Mouse (Mus musculus): ENCODE measurements around the gene Tmem79. TPM values are rescaled to one million over a fixed set of nuclear protein-coding genes. Genes with fewer than 3 reads are reported as not detected.
"Not testable (repeated sequence)": the region's sequence is repeated elsewhere in the genome, so short reads cannot be mapped to it uniquely, and the experiment has no call there.

Tmem79 gene
- polyA plus RNA-seq, 1 experiment from 2014 or later, result 41.3 TPM

GRCm38 (mm10) chr3:88281141-88281916, 54.6 kb downstream of the Tmem79 start:
- not testable (repeated sequence) for H3K4me1 ChIP-seq (ENCODE audit: control insufficient read depth, insufficient read depth, low read length); H3K27ac ChIP-seq (ENCODE audit: low read length); H3K36me3 ChIP-seq (ENCODE audit: control insufficient read depth, insufficient read depth, low read length); H3K9me3 ChIP-seq (replicated peaks; ENCODE audit: control insufficient read depth, low read length); H3K4me2 ChIP-seq (ENCODE audit: low read depth, low read length); H3K27me3 ChIP-seq (ENCODE audit: control insufficient read depth, insufficient read depth, low read length); H3K9ac ChIP-seq (ENCODE audit: low read length); ATAC-seq (ENCODE audit: insufficient read depth, low FRiP score); H3K4me3 ChIP-seq (replicated peaks; ENCODE audit: low read length)
- WGBS, result 67% methylated on average over 11 of the region's 11 CpGs

DNA sequence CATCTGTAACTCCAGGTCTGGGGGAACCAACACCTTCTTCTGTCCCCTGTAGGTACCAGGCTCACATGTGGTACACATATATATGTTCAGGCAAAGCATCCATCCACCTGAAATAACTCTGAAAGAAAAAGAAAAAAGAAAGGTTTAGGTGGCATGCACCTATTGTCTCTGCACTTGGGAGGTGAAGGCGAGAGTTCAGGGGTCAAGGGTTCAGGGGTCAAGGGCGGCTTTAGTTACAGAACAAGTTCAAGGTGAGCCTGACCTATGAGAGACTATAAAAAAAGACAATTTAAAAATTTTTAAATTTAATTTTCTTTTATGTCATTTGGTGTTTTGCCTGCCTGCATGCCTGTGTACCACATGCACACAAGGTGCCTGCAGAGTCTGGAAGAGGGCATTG, 55.9 kb downstream of the Tmem79 start:
- no peaks in the 10 kb centered on the region for H3K4me1 ChIP-seq (ENCODE audit: control insufficient read depth, insufficient read depth, low read length)
- no peaks in the 10 kb centered on the region for H3K36me3 ChIP-seq (ENCODE audit: control insufficient read depth, insufficient read depth, low read length)
- no peaks in the 10 kb centered on the region for H3K27me3 ChIP-seq (ENCODE audit: control insufficient read depth, insufficient read depth, low read length)
- H3K4me2 ChIP-seq (ENCODE audit: low read depth, low read length), result no peak overlapping the region
- H3K9ac ChIP-seq (ENCODE audit: low read length), result no peak overlapping the region
- WGBS, result 85% methylated on average over 2 of the region's 2 CpGs
- no peak overlapping the region for H3K27ac ChIP-seq (ENCODE audit: low read length)
- H3K9me3 ChIP-seq (replicated peaks; ENCODE audit: control insufficient read depth, low read length), result no peaks in the 10 kb centered on the region
- no peak for ATAC-seq (ENCODE audit: insufficient read depth, low FRiP score)
- H3K4me3 ChIP-seq (replicated peaks; ENCODE audit: low read length), result no peak overlapping the region

Other genes with a start within 250 kb of the Tmem79 start
- gene Mef2d, start 193.8 kb downstream of the Tmem79 start, polyA plus RNA-seq (2015; fragmentation: Nextera tagmentation; extraction: Ambion mirVana), result 15.4 and 18.2 TPM in 2 replicates
- 11.7 and 15.0 TPM in 2 replicates for gene Rhbg, start 81.4 kb downstream of the Tmem79 start, polyA plus RNA-seq (2015; fragmentation: Nextera tagmentation; extraction: Ambion mirVana)
- 0.53 and 2.2 TPM in 2 replicates for gene Gm38392, start 48.9 kb downstream of the Tmem79 start, polyA plus RNA-seq (2015; fragmentation: Nextera tagmentation; extraction: Ambion mirVana)
- 10.0 and 12.0 TPM in 2 replicates for gene Tsacc, start 39.1 kb downstream of the Tmem79 start, polyA plus RNA-seq (2015; fragmentation: Nextera tagmentation; extraction: Ambion mirVana)
- 424 and 435 TPM in 2 replicates for gene Cct3, start 39.0 kb downstream of the Tmem79 start, polyA plus RNA-seq (2015; fragmentation: Nextera tagmentation; extraction: Ambion mirVana)
- 191 and 207 TPM in 2 replicates for gene Glmp, start 11.1 kb downstream of the Tmem79 start, polyA plus RNA-seq (2015; fragmentation: Nextera tagmentation; extraction: Ambion mirVana)
- 40.0 and 42.9 TPM in 2 replicates for gene Smg5, start 112 bp upstream of the Tmem79 start, polyA plus RNA-seq (2015; fragmentation: Nextera tagmentation; extraction: Ambion mirVana)
- 19.9 and 24.9 TPM in 2 replicates for gene Paqr6, start 28.4 kb upstream of the Tmem79 start, polyA plus RNA-seq (2015; fragmentation: Nextera tagmentation; extraction: Ambion mirVana)
- 9.8 and 26.1 TPM in 2 replicates for gene Bglap3, start 36.6 kb upstream of the Tmem79 start, polyA plus RNA-seq (2015; fragmentation: Nextera tagmentation; extraction: Ambion mirVana)
- gene Bglap2, start 42.6 kb upstream of the Tmem79 start, polyA plus RNA-seq (2015; fragmentation: Nextera tagmentation; extraction: Ambion mirVana), result 4.4 and 12.2 TPM in 2 replicates
- gene Bglap, start 48.3 kb upstream of the Tmem79 start, polyA plus RNA-seq (2015; fragmentation: Nextera tagmentation; extraction: Ambion mirVana), result not detected in 2 replicates
- 98.9 and 104 TPM in 2 replicates for gene Pmf1, start 74.2 kb upstream of the Tmem79 start, polyA plus RNA-seq (2015; fragmentation: Nextera tagmentation; extraction: Ambion mirVana)
- 18.0 and 20.0 TPM in 2 replicates for gene Slc25a44, start 89.0 kb upstream of the Tmem79 start, polyA plus RNA-seq (2015; fragmentation: Nextera tagmentation; extraction: Ambion mirVana)
- 33.1 and 38.4 TPM in 2 replicates for gene Sema4a, start 125.0 kb upstream of the Tmem79 start, polyA plus RNA-seq (2015; fragmentation: Nextera tagmentation; extraction: Ambion mirVana)
- 266 and 298 TPM in 2 replicates for gene Lmna, start 173.8 kb upstream of the Tmem79 start, polyA plus RNA-seq (2015; fragmentation: Nextera tagmentation; extraction: Ambion mirVana)
- 9.9 and 11.4 TPM in 2 replicates for gene Mex3a, start 196.2 kb upstream of the Tmem79 start, polyA plus RNA-seq (2015; fragmentation: Nextera tagmentation; extraction: Ambion mirVana)
- 144 and 197 TPM in 2 replicates for gene Rab25, start 212.2 kb upstream of the Tmem79 start, polyA plus RNA-seq (2015; fragmentation: Nextera tagmentation; extraction: Ambion mirVana)
- gene Lamtor2, start 216.9 kb upstream of the Tmem79 start, polyA plus RNA-seq (2015; fragmentation: Nextera tagmentation; extraction: Ambion mirVana), result 188 and 190 TPM in 2 replicates
- 33.3 and 34.0 TPM in 2 replicates for gene Ubqln4, start 217.6 kb upstream of the Tmem79 start, polyA plus RNA-seq (2015; fragmentation: Nextera tagmentation; extraction: Ambion mirVana)
- gene Ssr2, start 239.7 kb upstream of the Tmem79 start, polyA plus RNA-seq (2015; fragmentation: Nextera tagmentation; extraction: Ambion mirVana), result 307 and 360 TPM in 2 replicates

All from stomach, embryonic 16.5 days (tissue).